Mouse (Mus musculus): Measurements from ENCODE around the gene Rsph14.

Rsph14 gene

DNA sequence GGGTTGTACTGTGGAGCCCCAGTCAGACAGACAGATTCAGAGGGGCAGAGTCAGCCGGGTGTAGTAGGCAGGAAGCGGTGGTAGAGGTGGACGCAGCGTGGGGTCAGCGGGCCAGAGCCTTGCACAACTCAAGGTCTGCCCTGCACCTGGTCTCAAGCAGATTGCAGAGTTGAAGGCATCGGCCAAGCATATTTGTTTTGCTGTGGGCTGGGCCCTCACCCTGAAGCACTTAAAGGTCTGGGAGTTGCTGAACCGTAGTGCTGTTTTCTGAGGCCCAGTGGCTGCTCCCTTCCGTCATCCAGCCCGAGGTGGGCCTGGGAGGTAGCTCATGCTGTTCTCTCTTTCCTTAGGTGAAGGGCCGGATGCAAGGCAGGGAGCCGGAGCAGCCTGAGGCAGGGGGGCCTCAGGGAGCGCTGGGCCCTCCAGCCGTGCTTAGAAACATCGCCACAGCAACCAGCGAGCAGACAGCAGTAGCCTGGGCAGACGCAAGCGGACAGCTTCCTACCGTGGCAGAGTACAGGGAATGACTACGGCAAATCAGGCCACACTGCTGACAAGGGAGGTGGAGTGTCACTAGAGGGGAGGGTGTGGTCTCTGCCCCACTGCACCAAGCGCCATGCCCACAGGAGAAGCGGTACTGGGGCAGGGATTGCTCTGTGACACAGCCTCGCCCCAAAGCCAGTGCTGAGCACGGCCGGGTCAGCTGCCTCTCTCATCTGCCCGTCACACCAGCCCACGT is 41.6 kb downstream of the Rsph14 start:
- DNase-seq (ENCODE audit: low read depth), result no peak

DNA sequence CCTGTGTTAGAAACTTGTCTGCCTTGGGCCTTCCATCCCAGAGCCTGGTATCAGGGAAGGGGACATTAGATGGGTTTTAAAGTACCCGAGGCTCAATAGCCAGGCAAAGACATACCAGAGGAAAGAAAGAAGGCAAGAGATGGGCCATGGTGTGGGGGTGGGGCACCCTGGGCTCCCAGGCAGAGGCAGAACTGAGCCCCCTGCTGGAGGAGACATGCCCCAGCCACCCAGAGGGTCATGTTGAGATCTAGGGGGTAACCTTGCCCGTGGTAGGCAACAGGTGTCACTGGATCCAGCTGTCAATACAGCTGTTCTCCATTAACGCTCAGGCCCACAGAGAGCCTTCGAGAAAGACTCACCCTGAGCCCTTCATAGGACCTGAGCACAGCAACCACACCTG is 42.6 kb downstream of the Rsph14 start:
- no peak for DNase-seq (ENCODE audit: low read depth)

DNA sequence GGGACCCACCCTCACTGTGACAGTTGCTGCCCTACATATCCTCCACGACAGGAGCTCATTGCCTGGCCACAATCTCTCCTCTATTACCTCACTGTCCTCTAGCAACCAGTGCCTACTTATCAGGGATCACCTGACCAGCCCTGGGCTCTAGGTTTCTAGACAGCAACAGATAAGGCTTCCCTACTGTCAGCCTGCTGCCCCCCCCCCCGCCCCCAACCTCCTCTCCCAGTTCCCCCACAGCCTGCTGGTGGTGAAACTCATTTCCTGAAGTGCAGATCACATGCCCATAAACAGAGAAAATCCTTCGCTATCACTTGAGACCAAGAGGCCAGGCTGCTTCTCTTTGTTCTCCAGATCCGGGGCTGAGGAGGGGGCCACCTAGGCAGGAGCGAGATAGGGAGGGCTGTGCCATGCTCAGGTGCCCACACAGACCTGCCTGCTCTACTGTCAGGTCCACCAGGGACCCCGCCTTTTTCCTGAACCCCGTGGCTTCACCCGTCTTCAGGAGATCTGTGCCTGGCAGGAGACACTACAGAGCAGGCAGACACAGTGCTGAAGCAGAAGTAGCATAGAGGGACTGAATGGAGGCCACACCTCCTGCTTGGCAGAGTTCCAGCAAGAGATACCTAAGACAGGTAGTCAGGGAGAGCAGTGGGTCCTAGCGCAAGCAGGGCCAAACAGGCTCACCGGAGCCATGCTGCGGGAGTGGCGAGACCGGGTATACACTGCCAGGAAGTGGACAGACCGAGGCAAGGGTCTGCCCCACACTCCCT is 44.5 kb downstream of the Rsph14 start:
- DNase-seq (ENCODE audit: low read depth), result peak; percentile 81

DNA sequence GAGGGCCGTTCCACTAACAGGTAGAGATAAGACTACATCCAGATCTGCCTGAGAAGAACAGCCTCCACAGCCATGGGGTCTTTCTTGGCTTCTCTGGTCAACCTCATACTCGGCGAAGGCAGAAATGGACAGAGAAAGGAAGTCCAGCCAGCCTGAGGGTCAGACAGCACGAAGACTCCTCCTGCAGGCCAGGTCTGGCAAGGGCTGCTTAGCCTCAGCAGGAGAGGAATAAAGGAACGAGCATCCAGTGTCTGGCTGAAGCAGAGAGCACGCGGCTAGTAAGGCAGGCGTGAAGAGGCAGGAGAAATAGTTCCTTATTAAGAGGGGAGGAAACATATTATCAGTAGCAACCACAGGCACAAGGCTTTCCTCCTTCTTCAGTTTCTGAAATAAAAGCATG is 49.2 kb downstream of the Rsph14 start:
- DNase-seq (ENCODE audit: low read depth), result no peak

DNA sequence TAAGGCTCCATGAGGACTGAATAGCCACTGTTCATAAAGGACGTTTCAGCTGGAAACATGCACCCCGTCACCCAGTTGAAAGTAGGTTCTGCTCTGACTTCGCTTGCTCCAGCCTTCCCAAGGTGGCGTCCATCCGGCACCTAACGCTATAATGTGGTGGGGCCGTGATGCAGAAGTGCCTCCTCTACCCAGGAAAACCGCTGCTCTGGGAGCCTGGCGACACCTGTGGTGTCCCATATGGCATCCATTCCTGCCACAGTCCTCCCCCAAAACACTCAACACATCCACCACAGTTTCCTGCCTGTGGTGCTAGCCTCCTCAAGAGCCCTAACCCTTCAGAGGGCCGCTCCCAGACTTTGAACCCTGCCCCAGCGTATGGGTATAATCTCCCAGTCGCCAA is 51.2 kb downstream of the Rsph14 start:
- DNase-seq (ENCODE audit: low read depth), result no peak

DNA sequence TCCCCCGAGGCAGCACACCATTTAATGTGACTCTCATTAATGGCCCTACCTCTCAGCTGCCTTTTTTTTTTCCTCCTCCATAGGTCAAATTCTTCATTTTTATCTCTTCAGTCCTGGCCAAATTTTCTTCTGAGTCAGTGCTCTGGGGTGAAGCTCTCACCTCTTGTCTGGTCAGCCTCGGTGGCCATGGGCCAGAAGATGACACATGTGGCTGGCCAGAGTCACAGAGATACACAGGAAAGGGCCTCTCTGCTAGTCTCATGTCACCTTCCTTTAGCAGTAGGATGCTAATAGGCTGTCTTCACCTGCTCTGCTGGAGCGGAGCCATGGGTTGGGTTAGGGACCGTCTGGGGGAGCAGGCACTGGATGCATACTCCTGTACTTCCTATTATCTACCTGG is 54.3 kb downstream of the Rsph14 start:
- DNase-seq (ENCODE audit: low read depth), result no peak

DNA sequence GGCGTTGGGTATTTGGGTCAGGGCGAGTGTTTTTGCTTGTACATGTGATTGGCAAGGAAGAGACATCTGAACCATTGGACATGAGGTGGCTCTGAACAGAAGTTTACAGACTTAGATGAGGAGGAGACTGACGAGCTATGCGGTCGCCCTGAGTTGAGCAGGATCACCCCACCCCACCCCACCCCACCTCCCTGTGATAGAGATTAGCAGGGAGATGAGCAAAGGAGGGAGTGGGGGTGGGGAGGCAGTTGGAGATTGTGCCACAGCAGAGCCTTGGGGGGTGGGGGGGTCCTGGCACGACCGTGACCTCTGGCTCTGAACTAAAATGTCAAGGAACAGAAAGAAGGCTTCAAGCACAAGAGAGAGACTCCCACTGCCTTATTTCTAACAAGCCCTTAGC is 56.0 kb downstream of the Rsph14 start:
- DNase-seq (ENCODE audit: low read depth), result no peak

DNA sequence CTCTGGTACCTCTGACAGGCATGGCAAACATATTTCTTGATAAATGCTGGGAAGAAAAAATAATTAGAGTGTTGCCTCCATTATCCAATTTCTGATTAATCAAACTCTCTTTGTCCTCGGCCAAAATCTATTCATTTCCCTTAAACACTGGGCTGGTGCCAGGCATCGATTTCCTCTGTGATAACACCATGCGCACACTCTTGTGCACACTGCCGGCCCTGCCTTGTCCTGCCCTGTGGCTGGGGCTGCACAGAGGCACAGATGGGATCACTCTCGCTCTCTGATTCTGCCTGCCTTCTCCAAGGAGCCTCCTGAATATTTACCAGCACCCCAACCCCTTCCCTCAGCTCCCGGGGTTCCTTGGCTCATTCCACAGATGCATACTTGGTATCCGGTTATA is 56.8 kb downstream of the Rsph14 start:
- DNase-seq (ENCODE audit: low read depth), result no peak

DNA sequence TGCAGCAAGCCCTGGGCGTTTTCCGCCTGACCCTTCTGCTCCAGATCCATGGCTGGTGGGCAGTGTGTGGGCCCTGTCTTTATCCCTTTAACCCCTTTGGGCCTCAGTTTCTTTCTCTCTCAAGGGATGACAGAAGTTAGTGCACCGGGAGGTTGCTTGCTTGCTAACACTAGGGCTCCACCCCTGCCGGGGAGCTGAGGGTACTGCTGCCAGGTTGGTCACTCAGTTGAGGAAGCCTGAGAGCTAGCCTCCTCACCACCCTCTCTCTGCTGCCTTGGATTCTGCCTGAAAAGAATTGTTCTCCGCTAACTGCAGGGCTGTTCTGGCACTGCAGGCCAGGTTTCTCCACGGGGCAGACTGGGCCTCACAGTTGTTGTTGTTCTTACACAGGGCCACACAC is 59.4 kb downstream of the Rsph14 start:
- no peak for DNase-seq (ENCODE audit: low read depth)

DNA sequence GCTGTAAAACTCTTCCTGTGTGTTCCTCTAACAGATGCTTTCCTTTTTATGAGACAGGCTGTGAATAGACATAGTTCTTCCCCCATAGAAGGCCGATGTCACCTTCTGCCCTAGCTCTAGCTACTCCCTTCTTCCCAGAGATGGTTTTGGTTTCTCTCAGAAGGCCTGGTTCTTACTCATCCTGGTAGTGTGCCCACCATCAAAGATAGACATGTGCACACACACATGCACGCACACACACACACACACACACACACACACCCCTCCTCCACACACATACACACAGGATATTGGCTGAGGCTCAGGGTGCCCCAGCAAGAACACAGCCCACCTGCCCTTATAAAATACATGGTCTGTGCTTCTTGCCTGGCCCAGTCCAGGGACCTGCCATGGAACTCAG is 63.1 kb downstream of the Rsph14 start:
- no peak for DNase-seq (ENCODE audit: low read depth)

DNA sequence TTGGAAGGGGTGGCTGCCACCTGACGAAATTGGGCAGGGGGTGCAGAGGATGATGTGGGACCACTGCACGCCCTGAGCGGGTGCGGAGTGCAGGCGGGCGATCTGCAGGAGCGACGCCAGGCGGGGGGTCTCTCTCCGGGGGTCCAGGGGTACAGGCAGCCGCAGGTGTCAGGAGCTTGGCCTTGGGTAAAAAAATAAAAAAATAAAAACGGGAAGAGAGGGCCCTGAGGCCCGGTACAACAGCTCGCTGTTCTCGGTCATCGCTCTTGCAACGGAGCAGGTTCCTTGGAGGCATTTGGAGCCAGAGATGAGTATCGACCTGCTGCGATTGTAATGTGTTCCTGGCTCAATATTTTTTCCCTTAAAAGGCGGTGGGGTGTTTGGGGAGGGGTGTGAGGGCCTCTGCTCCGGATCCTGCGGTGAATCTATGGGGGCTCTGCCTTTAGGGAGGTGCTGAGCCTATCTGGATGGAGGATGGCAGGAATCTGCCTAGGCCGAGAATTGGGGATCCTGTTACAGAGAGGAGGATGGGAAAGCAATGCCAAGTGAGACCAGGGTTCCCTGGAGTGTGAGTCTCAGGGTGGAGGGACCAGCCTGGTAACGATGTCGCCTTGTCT is 64.6 kb downstream of the Rsph14 start:
- no peak for DNase-seq (ENCODE audit: low read depth)

DNA sequence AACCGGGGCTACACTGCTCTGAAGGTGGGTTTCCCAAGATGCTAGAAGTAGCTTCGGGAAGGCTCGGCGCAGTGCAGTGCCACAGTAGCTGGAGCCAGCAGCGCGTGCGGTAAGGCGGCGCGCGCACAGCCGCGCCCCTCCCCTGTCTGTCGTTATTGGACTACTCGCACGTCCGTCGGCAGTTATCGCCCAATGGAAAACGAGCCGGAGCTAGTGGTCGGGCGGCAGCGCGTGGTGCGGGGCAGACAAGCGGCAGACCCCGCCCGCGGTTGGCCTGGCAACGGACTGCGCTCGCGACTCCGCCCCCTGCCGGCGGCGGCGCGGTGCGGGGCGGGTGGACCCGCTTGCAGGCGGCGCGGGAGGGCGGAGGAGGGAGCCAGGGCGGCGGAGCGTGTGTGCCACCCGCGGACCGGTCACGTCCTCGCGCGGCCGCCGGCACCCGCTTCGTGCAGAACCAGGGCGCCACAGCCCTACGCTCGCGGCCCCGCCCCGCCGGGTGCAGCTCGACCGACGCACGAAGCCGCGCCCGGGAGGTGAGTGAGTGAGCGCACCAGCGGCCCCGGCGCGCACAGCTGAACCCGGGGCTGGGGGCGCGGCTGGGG is 65.4 kb downstream of the Rsph14 start, which contains the start of gene Gnaz:
Gene Gnaz (plus strand): TSS at position 328 of the 602 bp plus-strand sequence.
- no peak for DNase-seq (ENCODE audit: low read depth)

DNA sequence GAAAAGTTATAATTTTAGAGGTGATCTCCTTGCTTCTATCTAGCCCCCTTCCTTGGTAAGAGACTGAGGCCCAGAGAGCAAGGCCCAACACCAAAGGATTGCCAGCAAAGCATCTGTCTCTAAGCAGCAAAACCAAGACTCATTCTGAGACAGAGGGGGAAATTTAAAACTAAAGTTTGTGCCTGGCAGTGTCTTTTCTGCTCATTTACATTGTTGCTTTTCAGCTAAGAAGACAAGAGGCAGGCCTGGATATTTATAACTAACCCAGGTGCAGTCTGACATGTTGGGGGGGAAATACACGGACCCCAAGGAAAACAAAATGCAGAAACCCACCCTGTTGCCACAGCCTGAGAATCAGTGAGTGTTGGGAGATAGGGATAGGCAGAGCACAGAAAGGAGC is 68.0 kb downstream of the Rsph14 start:
- no peak for DNase-seq (ENCODE audit: low read depth)

DNA sequence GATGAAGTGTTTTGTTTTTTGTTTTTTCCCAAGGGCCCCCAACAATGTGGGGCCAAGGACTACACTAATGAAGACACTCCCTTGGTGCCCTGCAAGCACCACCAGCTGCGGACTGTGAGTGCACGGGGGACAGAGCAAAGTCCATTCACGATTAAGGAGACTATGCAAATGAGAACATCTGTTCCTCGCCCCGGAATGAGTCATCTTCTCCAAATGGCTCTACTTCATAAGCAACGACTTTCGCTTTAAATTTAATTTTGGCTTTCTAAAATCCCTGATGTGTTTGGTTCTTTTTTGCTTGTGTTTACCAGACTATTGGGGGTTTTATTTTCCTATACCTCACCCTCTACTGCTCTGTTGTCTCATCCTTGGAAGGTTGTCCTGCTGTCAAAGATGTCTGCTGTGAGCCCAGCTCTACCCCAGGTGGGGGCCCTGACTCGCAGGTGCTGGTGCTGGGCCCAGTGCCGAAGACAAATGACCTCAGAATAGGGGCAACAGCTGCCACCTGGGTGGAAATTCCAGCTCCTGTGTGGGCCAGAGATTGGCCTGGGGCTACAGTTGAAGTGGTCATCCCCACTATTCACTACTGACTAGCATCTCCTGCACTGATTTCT is 79.4 kb downstream of the Rsph14 start:
- no peak for DNase-seq (ENCODE audit: low read depth)

DNA sequence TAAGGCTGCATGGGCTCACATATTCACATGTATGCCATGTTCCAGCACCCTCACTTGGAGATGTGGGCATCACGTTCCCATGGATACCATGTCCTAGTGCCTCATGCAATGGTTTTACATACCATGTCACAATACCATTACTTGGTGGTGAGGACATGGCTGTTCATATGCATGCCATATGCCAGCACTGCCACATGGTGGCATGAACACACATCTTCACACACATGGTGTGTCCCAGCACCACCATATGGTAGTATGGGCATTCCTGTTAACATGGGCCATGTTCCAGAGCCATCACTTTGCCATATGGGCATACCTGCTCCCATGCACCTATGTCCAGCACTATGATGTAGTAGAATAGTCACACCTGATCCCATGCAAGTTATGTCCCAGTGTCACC is 91.6 kb downstream of the Rsph14 start:
- DNase-seq (ENCODE audit: low read depth), result no peak

DNA sequence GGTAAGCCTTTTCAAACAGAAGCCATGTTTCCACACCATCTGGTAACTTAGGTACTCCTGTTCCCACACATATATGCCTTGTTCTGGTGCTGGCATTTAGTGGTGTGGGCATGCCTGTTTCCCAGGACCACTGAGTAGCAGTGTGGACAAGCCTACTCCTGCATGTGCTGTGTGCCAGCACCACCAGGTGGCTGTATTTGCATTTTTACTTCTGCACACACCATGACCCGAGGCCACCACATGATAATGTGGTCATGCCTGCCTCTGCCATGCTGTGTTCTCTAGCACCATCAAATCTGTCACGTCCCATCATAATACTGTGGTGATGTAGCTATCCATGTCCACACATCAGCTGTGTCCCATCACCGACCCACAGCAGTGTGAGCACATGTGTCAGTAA is 93.1 kb downstream of the Rsph14 start:
- peak; percentile 33 for DNase-seq (ENCODE audit: low read depth)

DNA sequence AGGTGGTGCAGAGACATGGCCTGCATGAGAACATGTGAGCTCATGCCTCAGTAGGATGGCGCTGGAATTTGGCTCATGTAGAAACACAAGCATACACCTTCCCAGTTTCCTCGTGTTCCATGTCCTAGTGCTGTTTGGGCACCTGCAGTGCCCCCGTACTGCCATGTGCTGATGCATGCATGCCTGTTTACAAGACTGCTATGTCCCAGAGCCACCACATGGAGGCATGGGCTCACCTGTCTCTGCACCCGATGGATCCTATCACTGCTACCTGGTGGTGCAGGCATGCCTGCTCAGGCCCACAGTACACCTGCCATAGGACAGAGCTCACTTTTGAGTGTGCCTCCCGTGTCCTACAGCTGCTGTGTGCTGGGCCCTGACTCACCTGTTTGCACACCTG is 94.0 kb downstream of the Rsph14 start:
- no peak for DNase-seq (ENCODE audit: low read depth)

DNA sequence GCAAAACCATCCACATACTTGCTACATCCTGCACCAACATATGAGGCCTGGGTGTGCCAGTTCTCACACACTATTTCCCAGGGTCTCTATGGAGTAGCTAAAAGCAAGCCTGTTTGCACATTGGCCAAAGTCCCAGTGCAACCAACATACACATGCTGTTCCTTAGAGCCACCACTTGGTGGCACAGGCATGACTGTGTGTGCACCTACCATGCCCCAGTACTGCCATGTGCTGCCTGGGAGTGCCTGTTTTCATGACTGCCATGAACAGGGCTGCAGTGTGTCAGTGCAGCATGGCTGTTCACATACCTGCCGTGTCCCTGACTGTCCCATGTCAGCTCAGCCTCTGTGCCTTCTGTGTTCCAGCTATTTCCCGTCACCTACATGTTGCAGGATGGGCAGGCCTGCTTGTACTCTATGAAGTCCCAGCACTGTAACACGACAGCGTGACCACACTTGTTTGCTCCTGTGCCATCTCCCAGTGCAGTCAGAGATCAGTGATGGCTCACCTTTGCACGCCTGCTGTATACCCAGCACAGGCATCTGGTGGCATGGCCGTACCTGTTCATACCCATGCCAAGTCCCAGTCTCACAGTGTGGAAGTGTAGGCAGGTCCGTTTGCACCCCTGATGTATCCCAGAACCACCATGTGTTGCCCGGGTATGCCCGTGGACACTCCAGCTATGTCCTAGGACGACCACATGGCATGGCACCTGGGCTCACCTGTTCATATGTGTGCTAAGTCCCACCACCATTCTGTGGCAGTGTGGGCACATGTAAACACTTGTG is 95.2 kb downstream of the Rsph14 start:
- peak; percentile 66 for DNase-seq (ENCODE audit: low read depth)

DNA sequence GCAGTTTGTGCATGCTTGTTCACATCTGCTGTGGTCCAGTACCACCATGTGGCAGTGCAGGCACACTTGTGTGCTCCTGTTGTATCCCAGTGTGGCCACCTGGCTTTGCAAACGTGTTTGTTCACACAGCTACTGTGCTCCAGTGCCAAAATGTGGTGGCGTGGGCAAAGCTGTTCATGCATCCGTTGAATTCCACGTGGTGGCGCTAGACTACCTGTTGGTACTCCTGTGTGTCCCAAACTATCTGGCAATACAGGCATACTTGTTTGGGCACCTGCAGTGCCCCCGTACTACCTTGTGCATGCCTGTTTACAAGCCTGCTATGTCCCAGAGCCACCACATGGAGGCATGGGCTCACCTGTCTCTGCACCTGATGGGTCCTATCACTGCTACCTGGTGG is 97.4 kb downstream of the Rsph14 start:
- DNase-seq (ENCODE audit: low read depth), result peak; percentile 43

DNA sequence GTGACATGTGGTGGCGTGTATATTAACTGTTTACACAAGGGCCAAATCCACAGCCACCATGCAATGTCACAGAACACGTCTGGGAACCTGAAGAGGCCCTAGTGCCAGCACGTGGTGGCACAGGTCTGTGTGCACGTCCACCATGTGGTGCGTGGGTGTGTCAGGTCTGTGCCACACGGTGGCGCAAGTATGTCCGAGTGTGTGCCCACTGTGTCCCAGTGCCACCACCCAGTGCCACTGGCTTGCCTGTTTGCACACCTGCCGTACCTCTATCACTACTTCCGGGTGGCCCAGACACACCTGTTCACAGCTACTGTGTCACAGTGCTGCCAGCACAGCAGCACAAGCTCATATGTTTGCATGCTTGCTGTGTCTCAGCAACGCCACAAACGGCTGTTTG is 97.9 kb downstream of the Rsph14 start:
- DNase-seq (ENCODE audit: low read depth), result no peak

DNA sequence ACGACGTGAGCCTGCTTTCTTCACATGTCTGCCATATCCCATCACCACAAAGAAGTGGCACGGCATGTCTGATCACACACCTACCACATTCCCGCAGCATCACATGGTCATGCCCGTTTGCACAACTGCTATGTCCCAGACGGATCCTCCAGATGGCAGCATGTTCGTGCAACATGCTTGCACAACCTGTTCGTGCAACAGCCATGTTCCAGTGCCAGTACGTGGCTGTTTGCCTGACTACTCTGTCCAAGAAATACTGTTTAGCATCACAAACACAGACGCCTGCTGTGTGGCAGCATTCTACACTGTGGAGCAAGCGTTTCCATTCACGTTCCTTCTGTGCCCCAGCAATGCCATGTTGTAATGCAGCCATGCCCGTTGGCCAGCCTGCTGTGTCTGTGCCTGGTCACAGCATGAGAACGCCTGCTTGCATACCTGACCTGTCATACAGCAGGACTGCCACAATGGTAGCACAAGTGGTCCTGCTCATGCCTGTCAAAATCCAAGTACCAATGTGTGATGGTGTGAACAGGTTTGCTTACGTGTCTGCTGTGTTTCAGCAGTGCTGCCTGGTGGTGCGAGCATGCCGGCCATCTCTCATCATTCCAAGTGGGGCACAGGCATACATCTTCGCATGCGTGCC is 98.7 kb downstream of the Rsph14 start:
- no peak for DNase-seq (ENCODE audit: low read depth)

Measured in 416B (cell line).